Mouse (Mus musculus) limb, embryonic 14.5 days (tissue): ENCODE measurements around the gene Clec4e. TPM values are rescaled to one million over a fixed set of nuclear protein-coding genes. Genes with fewer than 3 reads are reported as not detected.

Source experiments
- ATAC-seq: fragments of 200-750 bp; cut with Nextera tagmentation; 2 replicates; pipeline ENCODE4 v1.8.0; 2017; ENCODE audit warnings: low read depth, moderate number of reproducible peaks, moderate TSS enrichment; ENCODE audit not compliant: low FRiP score
- DNase-seq: peaks from one replicate; pipeline ENCODE4 v3.0.0-alpha.2; 2015; ENCODE audit warnings: low spot score
- H3K27ac ChIP-seq: fragments of 300-500 bp; sonication (generic); replicated peaks from 2 replicates; pipeline ENCODE4 v1.5.1; 2014; ENCODE audit warnings: low read depth, mild to moderate bottlenecking, low read length, moderate library complexity, mixed read lengths
- H3K27me3 ChIP-seq: fragments of 300-500 bp; sonication (generic); 2 replicates; pipeline ENCODE4 v1.6.1; 2014; ENCODE audit warnings: low read length, mixed read lengths; ENCODE audit not compliant: control insufficient read depth, insufficient read depth
- H3K36me3 ChIP-seq: fragments of 300-500 bp; sonication (generic); 2 replicates; pipeline ENCODE4 v1.6.1; 2014; ENCODE audit warnings: mild to moderate bottlenecking, low read length, moderate library complexity, mixed read lengths; ENCODE audit not compliant: control insufficient read depth, insufficient read depth
- H3K4me1 ChIP-seq: fragments of 300-500 bp; sonication (generic); 2 replicates; pipeline ENCODE4 v1.6.1; 2014; ENCODE audit warnings: antibody characterized with exemption, low read length, mixed read lengths; ENCODE audit not compliant: control insufficient read depth, insufficient read depth
- H3K4me2 ChIP-seq: fragments of 300-500 bp; sonication (generic); replicated peaks from 2 replicates; pipeline ENCODE4 v1.6.1; 2014; ENCODE audit warnings: low read depth, mild to moderate bottlenecking, low read length, moderate library complexity; ENCODE audit not compliant: severe bottlenecking
- H3K4me3 ChIP-seq: fragments of 300-500 bp; sonication (generic); replicated peaks from 2 replicates; pipeline ENCODE4 v1.5.1; 2014; ENCODE audit warnings: low read length
- H3K9ac ChIP-seq: fragments of 300-500 bp; sonication (generic); 2 replicates; pipeline ENCODE4 v1.6.1; 2014; ENCODE audit warnings: mild to moderate bottlenecking, low read depth, low read length, moderate library complexity; ENCODE audit not compliant: severe bottlenecking
- H3K9me3 ChIP-seq: fragments of 300-500 bp; sonication (generic); 2 replicates; pipeline ENCODE4 v1.6.1; 2016; ENCODE audit warnings: low read length; ENCODE audit not compliant: control insufficient read depth
- POLR2A ChIP-seq: fragments of 200-500 bp; IDR thresholded peaks from 2 replicates; pipeline ENCODE4 v1.8.0; 2012; ENCODE audit warnings: inconsistent platforms, mild to moderate bottlenecking, moderate library complexity, borderline replicate concordance; ENCODE audit not compliant: insufficient read depth, insufficient read length; ENCODE audit errors: extremely low read depth
- WGBS: fragments of 180-500 bp; shearing (Covaris S2); extraction: QIAGEN DNeasy Blood & Tissue Kit; methylation state at CpG from one replicate; pipeline ENCODE4 v1.1.7; 2014; 5-methylcytosine and 5-hydroxymethylcytosine counted together
- polyA plus RNA-seq, 2 experiments: library from polyadenylated mRNA; depleted of rRNA in 1 of 2; stranded (reverse) in 1 of 2; unstranded in 1 of 2; fragments of >200 nt; fragmentation: Nextera tagmentation in 1 of 2; extraction: Ambion mirVana in 1 of 2; gene quantifications; 2 replicates each; pipeline versions ENCODE4 v1.2.1 to v1.2.3; 2012 to 2014

The Clec4e gene
- polyA plus RNA-seq, 2 experiments: 0.03 TPM; not detected in 1

DNA sequence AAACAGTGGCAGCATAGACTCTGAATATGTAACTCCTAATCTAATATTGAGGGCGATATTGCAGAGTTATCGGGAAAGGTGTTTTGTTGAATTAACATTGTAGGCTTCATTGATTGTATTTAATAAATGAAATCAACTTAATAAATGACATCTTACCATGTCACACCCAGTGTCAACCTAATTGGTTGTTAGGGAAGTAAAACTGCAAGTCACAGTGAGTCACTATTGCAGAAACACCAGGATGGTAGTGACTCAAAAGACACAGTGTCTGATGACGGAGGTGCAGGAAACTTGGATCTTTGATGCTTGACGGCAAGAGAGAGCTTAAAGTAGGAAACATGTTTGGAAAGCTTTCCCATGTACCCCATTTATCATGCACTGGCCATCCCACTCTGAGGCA lies 23.9 kb downstream of the Clec4e start:
- Histone ChIP-seq H3K4me2 (no peak overlapping the region), H3K9ac (no peak overlapping the region), H3K27me3 (no peaks in the 10 kb centered on the region), H3K4me3 (no peak overlapping the region), H3K27ac (no peak overlapping the region), H3K36me3 (no peaks in the 10 kb centered on the region), H3K4me1 (no peaks in the 10 kb centered on the region), H3K9me3 (0 out of 2 replicates have a peak, but pooled peaks cover 3% of the 10 kb centered on the region)
- no peak for TF ChIP-seq POLR2A
- WGBS: 89% methylated on average over 4 of the region's 4 CpGs
- ATAC-seq (no peak), DNase-seq (no peak)

DNA sequence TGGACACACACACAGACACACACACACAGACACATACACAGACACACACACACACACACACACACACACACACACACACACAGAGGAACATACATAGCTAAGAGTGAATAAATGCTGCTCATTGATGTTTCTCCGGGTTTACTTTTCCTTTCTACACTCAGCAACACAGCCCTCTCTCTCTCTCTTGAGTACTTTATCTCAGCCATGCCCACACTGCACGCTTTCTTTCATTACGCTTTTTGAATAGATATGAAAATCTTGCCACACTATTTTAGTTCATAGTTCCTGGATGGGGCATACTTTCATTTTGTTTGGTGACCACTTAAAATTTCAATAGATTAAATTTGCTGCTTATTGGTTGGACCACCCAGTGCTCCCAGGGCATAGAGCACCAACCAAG lies 25.5 kb downstream of the Clec4e start:
- H3K36me3 ChIP-seq: no peaks in the 10 kb centered on the region
- no peak for ATAC-seq

GRCm38 (mm10) chr6:123261555-123262161 lies 28.0 kb downstream of the Clec4e start, which contains the start of gene Clec4d:
Clec4d (plus strand) TSS chr6:123262111.
- H3K4me1 ChIP-seq: no peaks in the 10 kb centered on the region
- 67% methylated on average over 4 of the region's 4 CpGs for WGBS
- no peak within 1 kb of the TSS for H3K4me2 ChIP-seq
- no peak for TF ChIP-seq POLR2A
- H3K9me3 ChIP-seq: no peaks in the 10 kb centered on the region
- no peaks in the 10 kb centered on the region for H3K27me3 ChIP-seq
- no peak within 1 kb of the TSS for H3K4me3 ChIP-seq
- H3K36me3 ChIP-seq: no peaks in the 10 kb centered on the region
- no peak for DNase-seq
- no peak within 1 kb of the TSS for H3K9ac ChIP-seq
- no peak within 1 kb of the TSS for H3K27ac ChIP-seq
- no peak for ATAC-seq

More for the DNA sequence above, 25.5 kb downstream of the Clec4e start:
- no peak for DNase-seq
- Histone ChIP-seq H3K4me3 (no peak overlapping the region), H3K27me3 (no peaks in the 10 kb centered on the region), H3K9me3 (no peaks in the 10 kb centered on the region), H3K4me1 (no peaks in the 10 kb centered on the region), H3K9ac (no peak overlapping the region), H3K27ac (no peak overlapping the region), H3K4me2 (no peak overlapping the region)
- TF ChIP-seq POLR2A: no peak
- 94% methylated on average over 3 of the region's 3 CpGs for WGBS

DNA sequence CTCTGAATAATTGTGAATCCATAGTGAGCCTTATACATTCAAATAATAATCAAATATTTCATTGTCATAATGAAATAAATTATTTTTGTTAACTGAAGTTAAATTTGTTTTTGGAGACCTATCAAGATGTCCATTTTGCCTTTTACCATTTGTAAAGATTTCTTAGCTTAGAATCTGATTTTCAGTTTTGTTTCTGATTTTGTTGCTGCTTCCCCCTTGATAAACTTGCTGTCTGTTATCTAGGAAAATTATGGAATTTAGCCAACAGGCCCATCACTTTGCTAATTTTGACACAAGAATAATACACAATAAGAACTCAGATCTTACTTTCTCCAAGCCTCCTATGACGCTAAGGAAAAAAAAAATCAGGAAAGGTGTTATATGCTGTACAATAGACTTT lies 28.8 kb downstream of the Clec4e start:
- no peak overlapping the region for H3K9ac ChIP-seq
- H3K4me3 ChIP-seq: no peak overlapping the region
- WGBS: 94% methylated on average over 1 of the region's 1 CpGs
- no peak overlapping the region for H3K4me2 ChIP-seq
- H3K27me3 ChIP-seq: no peaks in the 10 kb centered on the region
- no peaks in the 10 kb centered on the region for H3K4me1 ChIP-seq
- H3K9me3 ChIP-seq: no peaks in the 10 kb centered on the region
- no peak for TF ChIP-seq POLR2A
- DNase-seq (no peak), ATAC-seq (no peak)
- H3K27ac ChIP-seq: no peak overlapping the region
- no peaks in the 10 kb centered on the region for H3K36me3 ChIP-seq

DNA sequence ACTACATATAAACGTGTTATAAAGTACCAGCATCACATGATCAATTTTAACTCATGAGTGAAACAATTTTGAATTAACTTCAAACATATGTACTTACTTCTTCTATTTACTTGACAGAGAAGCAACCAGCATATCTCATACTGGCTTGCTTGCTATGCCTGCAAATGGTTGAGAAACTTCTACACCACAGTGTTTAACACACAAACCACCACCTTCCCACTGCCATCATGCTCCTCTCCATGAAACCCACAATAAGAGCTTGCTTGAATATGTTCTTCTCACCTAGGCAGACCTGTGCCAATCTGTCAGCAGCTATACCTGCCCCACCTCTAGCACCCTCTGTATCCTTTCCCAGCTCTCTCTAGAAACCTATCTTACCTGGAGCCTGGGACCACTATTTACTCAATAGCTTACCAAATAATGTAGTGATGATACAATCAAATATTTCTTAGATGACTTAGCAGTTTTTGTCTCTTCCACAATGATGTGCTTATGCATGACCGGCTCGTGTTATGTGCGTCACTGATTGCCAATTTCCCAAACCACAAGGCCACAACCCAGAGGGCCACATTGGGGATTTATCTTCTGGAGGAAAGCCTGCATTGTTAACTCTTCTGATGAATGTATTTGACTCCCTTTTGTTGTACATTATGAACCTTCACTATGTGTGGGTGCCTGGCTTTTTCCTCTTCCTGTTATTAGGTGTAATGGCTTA lies 29.6 kb downstream of the Clec4e start:
- no peak overlapping the region for H3K4me2 ChIP-seq
- no peaks in the 10 kb centered on the region for H3K27me3 ChIP-seq
- H3K36me3 ChIP-seq: no peaks in the 10 kb centered on the region
- no peak overlapping the region for H3K4me3 ChIP-seq
- no peaks in the 10 kb centered on the region for H3K9me3 ChIP-seq
- DNase-seq: no peak
- no peaks in the 10 kb centered on the region for H3K4me1 ChIP-seq
- H3K9ac ChIP-seq: no peak overlapping the region
- H3K27ac ChIP-seq: no peak overlapping the region
- 78% methylated on average over 4 of the region's 4 CpGs for WGBS
- no peak for TF ChIP-seq POLR2A
- no peak for ATAC-seq
